Mouse (Mus musculus) retina, postnatal 7 days (tissue): Measurements from ENCODE around the gene Crlf3.

Experiments used
- DNase-seq: peaks from one replicate; pipeline ENCODE4 v3.0.0-alpha.2; 2012; ENCODE audit warnings: low read depth, low spot score

The Crlf3 gene

DNA sequence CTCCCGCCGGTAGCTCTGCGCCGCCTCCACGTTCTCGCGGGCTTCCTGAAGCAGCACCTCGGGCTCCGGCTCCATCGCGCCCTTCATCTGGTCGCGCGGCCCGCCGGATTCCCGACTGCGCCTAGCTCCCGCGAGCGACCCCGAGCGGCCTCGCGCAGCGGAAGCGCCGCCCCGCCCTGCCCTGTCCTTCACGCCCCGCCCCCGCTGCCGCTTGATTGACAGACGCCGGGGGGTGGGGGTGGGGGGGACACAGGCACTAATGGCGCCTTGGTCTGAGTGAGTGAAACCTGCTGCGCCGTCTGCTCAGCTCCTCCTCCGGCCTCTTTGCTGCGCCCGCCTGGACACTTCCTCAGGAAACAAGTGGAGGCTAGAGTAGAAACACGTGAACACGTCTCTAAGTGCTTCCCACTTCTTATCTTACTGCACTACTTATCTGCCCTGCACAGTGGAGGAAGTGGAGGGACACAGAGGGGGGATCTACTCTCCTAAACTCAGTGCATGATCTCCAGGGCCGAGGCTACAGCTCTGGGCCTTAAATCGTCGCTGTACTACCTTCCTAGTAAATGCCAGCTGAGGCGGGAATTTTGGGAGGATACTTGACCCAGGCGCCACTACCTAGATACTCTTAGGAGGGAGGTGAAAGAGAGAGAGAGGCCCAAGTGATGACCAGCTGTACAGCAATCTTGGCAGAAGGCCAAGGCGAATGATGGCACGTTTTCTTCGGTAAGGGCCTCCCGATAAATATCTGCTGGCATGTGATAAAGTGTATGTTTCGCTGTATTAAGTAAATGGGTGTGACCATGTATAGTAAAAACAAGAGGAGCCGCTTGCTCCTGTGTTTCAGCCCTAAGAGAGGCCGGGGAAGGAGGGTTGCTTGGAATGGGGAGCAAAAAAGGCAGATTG, at the start of gene Crlf3:
Gene Crlf3 (minus strand): TSS at position 166 of the 903 bp plus-strand sequence.
- peak; percentile 92 for DNase-seq

DNA sequence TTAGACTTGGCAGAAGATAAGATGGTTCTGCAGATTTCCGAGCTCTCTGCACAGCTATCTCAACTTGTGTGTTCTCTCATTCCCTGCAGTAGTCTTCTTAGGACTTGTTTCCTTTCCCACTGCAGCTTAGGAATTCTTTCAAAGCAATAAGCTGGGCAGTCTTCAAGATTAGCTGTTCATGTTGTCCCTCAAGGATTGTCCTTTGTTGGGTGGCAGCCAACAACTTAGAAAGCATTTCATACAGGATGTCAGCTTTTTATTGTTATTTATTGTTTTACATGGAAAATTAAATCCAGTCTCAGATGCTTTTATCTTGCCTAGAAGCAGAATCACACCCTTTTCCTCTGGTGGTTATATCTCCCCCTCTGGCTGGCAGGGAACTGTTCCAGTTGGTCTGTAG, 35.6 kb upstream of the Crlf3 start:
- no peak for DNase-seq

DNA sequence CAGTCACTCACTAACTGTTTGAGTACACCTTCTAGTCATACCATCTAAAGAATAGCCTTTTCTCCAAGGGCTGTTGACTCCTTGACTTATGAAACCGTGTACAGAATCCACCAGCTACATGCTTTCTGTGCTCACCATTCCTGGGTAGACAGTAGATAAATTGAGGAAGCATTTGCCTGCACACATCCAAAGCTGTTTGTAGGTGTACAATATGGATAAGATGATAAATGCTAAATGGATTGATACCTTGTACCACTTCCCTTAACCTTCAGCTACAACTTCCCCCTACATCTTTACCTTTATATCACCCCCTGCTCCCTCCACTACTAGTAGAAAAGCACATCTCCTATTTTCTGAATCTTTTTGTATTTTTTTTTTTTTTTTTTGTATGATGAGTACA, 23.6 kb upstream of the Crlf3 start:
- no peak for DNase-seq

DNA sequence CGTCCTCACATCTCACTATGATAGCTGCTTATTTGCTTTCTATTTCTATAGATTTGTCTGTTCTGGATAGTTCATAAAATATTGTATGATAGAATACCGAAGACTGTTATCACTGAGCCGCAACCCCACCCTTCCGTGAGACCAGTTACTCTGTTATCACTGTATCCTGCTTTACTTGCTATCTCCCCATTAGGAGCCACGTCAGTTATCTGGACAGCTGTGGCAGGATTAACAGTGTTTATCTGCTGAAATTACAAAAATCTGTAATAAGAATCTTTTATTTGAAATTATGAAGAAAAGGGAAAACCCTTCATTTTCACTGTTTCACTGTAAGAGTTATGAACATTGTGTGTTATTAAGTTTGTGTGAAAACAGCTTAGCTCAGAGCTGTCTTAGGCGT, 20.5 kb upstream of the Crlf3 start:
- no peak for DNase-seq

DNA sequence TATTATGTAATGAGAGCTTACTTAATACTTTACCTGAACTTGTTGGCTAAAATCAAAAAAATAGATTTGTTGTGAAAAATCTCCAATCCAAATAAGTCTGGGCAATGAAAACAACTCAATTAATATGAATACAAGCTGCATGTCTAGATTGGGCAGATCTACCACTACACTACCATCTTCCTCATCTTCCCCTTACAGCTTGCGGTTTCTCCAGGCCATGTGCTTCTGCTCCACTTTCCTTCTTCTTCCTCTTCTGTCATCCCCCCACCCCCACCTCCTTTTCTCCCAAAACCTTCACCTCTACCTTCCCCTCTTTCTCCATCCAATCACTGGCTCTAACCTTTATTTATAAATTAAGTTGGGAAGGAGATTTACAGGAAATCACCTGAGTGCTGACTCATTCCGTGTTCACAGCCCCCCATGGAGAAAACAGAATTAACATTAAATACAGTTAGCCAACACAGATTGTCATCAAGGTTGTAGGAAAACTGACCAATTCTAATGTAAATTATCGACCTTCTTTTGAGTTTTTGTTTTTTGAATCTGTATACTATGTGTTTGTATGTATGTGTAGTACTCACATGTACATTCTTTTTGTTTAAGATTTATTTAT, 17.8 kb upstream of the Crlf3 start:
- DNase-seq = no peak

DNA sequence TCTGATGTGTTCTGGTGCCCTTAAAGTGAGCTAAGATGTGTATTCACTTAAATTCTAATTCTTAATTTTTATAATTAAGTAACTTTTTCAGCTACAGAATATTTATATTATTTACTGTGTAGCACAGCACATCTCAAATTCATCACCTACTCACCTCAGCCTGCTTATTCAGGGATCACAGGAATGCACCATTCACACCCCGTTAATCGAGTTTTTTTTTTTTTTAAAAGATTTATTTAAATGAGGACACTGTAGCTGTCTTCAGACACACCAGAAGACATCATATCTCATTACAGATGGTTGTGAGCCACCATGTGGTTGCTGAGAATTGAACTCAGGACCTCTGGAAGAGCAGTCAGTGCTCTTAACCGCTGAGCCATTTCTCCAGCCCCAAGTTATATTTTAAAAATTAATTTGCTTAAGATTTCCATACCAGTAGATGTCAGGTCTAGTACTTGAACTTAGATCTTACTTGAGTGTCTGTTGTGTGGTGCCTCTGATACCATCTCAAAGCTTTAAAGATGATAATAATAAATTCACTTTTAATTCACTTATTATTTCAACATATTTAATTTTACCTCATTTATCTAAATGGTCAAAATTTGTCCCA, 9.9 kb upstream of the Crlf3 start:
- DNase-seq = no peak

DNA sequence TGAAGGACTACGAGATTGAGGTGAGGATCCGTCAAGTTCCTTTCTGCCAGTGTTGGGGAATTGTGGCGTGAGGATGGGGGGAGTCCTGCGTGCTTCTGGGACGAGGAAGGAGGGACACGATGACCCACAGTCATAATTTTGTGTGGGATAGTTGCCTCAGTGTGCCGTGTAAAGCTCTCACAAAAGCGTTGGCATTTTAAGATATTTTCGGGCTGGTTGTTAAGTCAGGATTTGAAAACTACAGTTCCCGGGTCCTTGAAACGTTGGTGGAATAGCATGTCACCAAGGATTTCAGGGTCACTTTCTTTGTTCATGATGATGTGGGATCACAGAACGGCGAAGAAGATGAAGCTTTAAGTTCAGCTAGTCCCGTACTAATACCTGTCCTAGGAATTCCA, 9.0 kb upstream of the Crlf3 start:
- no peak for DNase-seq

DNA sequence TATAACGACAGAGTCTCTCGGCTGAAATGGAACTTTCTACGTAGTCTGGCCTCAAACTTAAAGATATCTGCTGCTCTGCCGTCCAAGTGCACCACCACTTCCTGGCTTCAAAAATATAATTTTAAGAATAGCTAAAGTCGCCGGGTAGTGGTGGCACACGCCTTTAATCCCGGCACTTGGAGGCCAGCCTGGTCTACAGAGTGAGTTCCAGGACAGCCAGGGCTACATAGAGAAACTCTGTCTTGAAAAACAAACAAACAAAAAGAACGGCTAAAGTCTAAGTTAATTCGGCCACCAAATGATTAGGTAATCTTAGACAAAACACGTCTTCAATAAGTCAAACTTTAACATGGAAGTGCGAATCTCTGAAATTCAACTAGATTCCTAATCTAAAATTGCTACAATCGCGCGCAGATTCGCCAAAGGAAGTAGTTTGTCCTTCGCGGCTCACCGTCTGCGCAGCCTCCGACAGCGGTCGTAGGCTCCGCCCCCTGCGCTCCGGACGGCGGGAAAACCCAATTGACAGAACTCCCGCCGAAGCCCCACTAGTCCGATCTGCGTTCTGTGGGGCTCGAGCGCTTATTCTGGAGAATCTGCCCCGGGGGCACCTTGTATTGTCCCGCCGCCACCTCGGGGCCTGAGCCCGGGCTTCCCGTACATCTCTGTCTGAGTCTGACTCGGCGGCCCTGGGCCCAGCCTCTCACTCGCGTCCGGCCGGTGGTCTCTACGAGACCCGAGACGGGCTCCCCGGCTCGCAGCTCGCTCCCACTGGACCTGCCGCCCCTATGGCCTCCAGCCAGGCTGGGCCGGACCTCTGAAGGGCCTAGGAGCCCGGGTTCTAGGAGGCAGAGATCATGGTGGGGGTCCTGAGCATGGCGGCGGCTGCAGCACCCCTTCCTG, 8.4 kb upstream of the Crlf3 start, which contains the start of gene Atad5:
Gene Atad5 (plus strand): TSS at position 484 of the 900 bp plus-strand sequence.
- DNase-seq = peak; percentile 78

DNA sequence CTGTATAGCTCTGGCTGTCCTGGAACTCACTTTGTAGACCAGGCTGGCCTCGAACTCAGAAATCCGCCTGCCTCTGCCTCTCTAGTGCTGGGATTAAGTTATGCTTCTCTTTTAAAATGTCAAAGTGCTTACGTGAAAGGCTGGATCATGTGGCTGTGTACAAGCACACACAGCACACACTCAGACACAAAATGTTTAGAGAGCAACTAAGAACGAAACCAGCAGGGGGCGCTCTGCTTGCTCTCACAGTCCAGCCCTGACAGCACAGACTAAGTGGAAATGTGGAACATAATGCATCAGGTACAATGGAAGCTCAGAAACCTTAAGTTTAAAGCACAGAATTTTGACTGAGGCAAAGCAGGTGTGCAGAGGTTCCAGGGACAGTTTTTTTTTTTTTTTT, 6.1 kb upstream of the Crlf3 start:
- DNase-seq = peak; percentile 70

DNA sequence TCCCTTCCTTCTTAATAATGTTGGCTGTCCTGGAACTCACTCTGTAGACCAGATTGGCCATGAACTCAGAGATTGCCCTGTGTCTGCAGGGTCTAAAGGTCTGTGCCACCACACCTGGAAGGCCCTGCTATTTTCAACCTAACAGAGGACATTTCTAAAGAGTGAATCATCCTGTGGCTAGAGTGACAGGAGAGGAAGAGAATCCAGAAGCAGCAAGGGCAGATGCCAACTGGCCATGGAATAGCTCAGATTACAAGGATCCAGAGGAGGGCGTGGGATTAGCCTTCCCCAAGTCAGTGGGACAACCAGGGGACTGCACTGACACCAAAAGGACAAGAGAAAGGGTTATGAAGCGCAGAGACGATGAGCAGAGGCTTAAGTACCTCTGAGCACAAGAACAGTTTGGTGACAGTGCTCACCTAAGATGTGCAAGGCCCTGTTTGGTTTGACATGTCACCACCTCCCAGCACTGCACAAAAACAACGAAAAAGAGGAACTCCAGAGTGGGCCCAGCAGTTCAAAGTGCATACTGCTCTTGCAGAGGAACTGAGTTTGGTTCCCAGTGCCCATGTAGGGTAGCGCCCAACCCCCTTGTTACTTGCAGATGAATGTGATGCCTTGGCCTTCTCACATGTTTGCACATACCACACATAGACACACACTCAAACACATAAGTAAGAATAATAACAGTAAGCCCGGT, 4.7 kb upstream of the Crlf3 start:
- DNase-seq = no peak

DNA sequence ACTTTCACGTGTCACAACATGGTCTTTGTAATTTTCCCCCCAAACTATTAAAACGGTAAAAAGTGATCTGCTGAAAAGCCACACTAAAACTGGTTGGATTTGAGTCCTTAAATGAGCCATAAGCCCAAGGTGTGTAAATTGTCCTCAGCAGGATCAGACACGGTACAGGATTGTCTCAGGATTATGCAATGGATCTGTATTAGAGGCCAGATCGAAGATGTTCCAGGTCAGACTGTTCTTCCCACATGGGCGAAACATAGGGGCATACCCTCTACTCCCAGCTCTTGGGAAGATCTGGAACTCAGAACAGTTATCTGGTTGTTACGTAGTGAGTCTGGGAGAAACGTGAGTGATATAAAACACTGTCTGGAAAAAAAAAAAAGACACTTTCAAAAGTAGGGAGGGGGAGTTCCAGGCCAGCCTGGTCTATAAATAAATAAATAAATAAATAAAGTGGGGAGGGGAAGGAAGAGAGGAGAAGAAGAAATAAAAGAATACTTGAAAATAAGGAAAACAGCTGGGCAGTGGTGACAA, 1.1 kb upstream of the Crlf3 start:
- no peak for DNase-seq

DNA sequence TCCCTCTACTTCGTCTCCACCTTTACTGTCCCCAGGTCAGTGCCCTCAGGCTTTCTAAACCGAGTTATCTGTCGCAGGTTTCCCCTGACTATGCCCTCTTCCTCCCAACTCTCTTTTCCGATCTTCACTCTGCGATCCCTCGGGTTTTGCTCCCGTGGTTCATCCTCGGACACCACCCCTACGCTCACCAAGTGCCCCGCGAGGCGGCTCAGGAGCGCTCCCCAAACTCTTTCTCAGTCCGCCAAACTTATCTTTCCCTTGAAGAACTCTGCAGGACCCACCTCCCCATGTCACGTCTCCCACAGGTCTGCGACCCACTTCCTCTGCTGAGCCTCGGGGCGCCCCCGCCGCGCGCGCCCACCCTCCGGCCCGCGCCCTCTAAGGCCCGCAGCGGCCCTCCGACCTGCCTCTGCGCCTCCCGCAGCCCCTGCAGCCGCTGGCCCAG, 388 bp downstream of the Crlf3 start:
- no peak for DNase-seq

DNA sequence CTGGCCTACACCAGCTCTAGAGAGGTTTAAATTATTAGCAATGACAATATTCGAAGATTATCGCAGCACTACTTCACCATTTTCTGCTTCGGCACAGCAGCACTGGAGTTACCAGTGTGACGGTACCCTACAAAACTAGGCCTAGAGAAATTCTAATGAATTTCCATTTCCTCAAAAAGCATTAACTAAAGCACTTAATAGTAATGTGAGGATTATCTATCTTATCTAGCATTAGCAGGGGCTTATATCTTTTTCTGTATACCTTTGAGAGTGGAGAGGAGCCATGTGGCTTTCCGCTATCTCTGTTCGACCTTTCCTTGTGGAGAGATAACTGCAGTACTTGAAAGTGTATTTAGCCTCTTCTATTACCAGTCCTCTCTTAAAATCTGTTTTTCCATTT, 1.0 kb downstream of the Crlf3 start:
- DNase-seq = no peak

DNA sequence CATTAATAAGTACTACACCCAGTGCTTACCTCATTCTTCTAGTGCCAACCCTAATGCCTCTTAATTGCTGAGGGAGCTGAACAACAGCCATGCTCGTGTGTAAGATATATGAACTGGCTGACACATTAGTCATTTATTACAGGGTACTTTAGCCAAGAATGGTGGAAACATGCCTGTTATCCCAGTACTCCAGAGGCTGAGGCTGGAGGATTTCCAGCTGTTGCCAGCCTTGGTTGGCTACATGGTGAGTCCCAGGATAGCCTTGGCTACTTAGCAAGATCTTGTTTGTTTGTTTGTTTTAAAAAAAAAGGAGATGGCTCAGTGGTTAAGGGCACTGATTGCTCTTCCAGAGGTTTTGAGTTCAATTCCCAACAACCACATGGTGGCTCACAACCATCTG, 2.0 kb downstream of the Crlf3 start:
- DNase-seq = no peak

DNA sequence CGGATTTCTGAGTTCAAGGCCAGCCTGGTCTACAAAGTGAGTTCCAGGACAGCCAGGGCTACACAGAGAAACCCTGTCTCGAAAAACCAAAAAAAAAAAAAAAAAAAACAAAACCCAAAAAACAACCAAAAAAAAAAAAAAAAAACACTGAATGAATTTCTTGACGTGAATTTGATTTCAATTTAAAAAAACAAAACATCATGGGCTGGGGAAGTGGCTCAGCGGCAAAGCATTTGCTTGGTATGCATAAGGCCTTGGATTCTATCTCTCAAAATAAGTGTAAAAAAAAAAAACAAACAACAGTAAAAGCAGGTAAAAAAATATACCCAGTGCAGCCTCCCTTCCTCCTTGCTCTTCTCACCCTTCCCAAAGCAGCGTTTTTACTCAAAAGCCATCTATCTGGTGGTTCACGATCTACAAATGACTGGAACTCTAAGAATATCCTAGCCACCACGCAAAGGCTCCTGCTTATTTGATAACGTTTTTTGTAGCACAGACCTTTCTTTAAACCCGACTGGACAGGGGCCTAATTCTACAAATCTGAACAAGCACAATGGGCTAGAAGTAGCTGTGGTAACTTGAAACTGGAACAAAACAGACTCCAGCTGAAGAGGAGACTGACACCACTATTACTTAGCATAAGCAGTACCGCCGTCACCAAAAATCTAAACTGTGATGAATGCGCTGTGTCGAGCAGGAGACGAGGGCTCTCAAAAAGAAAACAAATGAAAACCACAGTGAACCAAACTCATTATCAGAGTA, 2.8 kb downstream of the Crlf3 start:
- DNase-seq = no peak

DNA sequence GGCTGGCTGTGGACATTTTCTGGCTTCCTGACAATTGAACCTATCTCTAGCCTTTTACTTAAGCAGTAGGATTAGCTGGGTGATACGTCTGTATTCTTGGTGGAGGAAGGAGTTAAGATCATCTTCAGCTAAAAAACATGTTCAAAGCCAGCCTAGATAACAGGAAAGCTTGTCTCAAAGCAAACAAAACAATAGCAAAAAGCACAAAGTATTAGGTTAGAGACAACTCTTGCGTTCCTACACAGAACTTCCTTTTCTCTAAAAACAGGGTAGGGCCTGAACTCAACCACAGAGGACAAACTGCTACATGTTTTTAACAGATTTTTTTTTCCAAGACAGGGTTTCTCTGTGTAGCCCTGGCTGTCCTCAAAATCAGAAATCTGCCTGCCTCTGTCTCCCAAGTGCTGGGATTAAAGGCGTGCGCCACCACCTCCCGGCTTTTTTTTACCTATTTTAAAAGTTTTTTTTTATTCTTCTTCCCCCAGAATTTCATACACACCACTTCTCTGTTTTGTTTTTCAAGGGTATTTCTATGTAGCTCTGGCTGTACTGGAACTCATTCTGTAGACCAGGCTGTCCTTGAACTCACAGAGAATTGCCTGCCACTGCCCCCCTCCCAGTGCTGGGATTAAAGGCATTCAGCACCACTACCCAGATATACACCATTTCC, 5.0 kb downstream of the Crlf3 start:
- no peak for DNase-seq

DNA sequence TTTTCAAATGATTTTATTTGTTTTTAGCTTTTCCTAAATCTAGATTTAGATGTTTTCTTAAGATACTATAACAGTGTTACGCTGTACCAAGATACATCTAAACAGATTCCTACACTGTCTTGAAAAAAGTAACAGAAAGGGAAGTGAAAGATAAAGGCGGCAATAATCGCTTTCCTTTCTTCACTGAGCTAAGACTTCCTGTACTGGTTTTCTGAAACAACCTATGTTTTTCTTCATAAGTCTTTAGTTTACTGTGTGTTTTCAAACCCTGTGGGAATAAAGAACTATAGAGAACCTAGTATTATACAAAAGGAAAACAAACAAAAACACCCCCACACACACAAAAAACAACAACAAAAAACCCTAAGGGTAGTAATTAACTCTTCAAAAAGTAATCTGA, 8.4 kb downstream of the Crlf3 start:
- no peak for DNase-seq

DNA sequence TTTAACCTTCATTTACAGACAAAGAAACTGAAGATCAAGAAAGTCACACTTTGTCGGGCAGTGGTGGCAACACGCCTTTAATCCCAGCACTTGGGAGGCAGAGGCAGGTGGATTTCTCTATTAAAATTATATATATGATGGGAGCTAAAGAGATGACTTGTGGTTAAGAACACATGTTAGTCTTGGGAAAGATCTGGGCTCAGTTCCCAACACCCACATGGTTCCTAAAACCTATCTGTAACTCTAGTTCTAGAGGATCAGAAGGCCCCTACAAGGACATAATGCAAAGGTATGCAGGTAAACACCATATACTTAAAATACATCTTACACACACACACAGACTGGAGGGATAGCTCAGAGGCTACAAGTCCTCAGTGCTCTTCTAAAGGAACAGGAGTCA, 9.8 kb downstream of the Crlf3 start:
- no peak for DNase-seq

DNA sequence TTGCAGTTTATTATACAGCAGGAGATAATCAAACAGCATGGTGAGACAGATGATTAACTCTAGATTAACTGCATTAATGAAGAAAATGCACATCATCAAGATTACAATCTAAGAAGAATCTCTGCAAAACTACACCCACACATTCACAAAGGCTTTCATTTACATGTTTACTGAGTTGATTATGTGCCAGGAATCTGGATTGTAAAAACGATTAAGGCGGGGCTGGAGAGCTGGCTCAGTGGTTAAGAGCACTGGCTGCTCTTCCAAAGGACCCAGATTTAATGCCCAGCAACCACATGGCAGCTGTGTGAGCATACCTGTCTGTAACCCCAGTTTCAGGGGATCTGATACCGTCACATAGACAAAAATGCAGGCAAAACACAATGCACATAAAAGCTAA, 11.0 kb downstream of the Crlf3 start:
- DNase-seq = no peak
